Mouse (Mus musculus): ENCODE data around the gene Ttll5. TPM values are rescaled to one million over a fixed set of nuclear protein-coding genes. Genes with fewer than 3 reads are reported as not detected.

The Ttll5 gene
- polyA plus RNA-seq, 1 experiment = 88.4 TPM

- Histone ChIP-seq H3K4me3 (replicated peaks; ENCODE audit: insufficient read depth, low read depth, low read length) (no peak overlapping the region), H3K27ac (ENCODE audit: insufficient read depth, low read length) (no peak overlapping the region), H3K27me3 (ENCODE audit: control insufficient read depth, insufficient read depth, low read length) (no peaks in the 10 kb centered on the region), H3K4me1 (ENCODE audit: control insufficient read depth, insufficient read depth, low read length) (no peaks in the 10 kb centered on the region)
- no peak for DNase-seq
- WGBS = 89% methylated on average over 6 of the region's 6 CpGs
- TF ChIP-seq POLR2A (IDR thresholded peaks at IDR 0.05; ENCODE audit: borderline replicate concordance, insufficient read depth, low read length) = no peak
- no peak for TF ChIP-seq CTCF (IDR thresholded peaks at IDR 0.05; ENCODE audit: borderline replicate concordance, insufficient read depth, low read depth, low read length)
Measured at GRCm38 (mm10) chr12:85903986-85904385, 79.5 kb downstream of the Ttll5 start.

- WGBS = 95% methylated on average over 2 of the region's 2 CpGs
- Histone ChIP-seq H3K27me3 (ENCODE audit: control insufficient read depth, insufficient read depth, low read length) (no peaks in the 10 kb centered on the region), H3K4me3 (replicated peaks; ENCODE audit: insufficient read depth, low read depth, low read length) (no peak overlapping the region), H3K4me1 (ENCODE audit: control insufficient read depth, insufficient read depth, low read length) (no peaks in the 10 kb centered on the region), H3K27ac (ENCODE audit: insufficient read depth, low read length) (no peak overlapping the region)
- TF ChIP-seq CTCF (IDR thresholded peaks at IDR 0.05; ENCODE audit: borderline replicate concordance, insufficient read depth, low read depth, low read length) (no peak), POLR2A (IDR thresholded peaks at IDR 0.05; ENCODE audit: borderline replicate concordance, insufficient read depth, low read length) (no peak)
- DNase-seq = no peak
Measured at GRCm38 (mm10) chr12:85905666-85906065, 81.2 kb downstream of the Ttll5 start.

- Histone ChIP-seq H3K27me3 (ENCODE audit: control insufficient read depth, insufficient read depth, low read length) (no peaks in the 10 kb centered on the region), H3K4me1 (ENCODE audit: control insufficient read depth, insufficient read depth, low read length) (no peaks in the 10 kb centered on the region), H3K27ac (ENCODE audit: insufficient read depth, low read length) (no peak overlapping the region), H3K4me3 (replicated peaks; ENCODE audit: insufficient read depth, low read depth, low read length) (no peak overlapping the region)
- 59% methylated on average over 3 of the region's 3 CpGs for WGBS
- TF ChIP-seq CTCF (IDR thresholded peaks at IDR 0.05; ENCODE audit: borderline replicate concordance, insufficient read depth, low read depth, low read length) (no peak), POLR2A (IDR thresholded peaks at IDR 0.05; ENCODE audit: borderline replicate concordance, insufficient read depth, low read length) (no peak)
- DNase-seq = no peak
Measured at GRCm38 (mm10) chr12:85907896-85908295, 83.4 kb downstream of the Ttll5 start.

- no peaks in the 10 kb centered on the region for H3K4me1 ChIP-seq (ENCODE audit: control insufficient read depth, insufficient read depth, low read length)
- H3K27me3 ChIP-seq (ENCODE audit: control insufficient read depth, insufficient read depth, low read length) = no peaks in the 10 kb centered on the region
- no peak for DNase-seq
- no peak overlapping the region for H3K27ac ChIP-seq (ENCODE audit: insufficient read depth, low read length)
- TF ChIP-seq CTCF (IDR thresholded peaks at IDR 0.05; ENCODE audit: borderline replicate concordance, insufficient read depth, low read depth, low read length) (no peak), POLR2A (IDR thresholded peaks at IDR 0.05; ENCODE audit: borderline replicate concordance, insufficient read depth, low read length) (no peak)
- H3K4me3 ChIP-seq (replicated peaks; ENCODE audit: insufficient read depth, low read depth, low read length) = no peak overlapping the region
- WGBS = 77% methylated on average over 6 of the region's 6 CpGs
Measured at GRCm38 (mm10) chr12:85910811-85911210, 86.4 kb downstream of the Ttll5 start.

GRCm38 (mm10) chr12:85912712-85913504, 88.4 kb downstream of the Ttll5 start:
- Histone ChIP-seq H3K4me3 (replicated peaks; ENCODE audit: insufficient read depth, low read depth, low read length) (no peak overlapping the region), H3K27me3 (ENCODE audit: control insufficient read depth, insufficient read depth, low read length) (no peaks in the 10 kb centered on the region), H3K4me1 (ENCODE audit: control insufficient read depth, insufficient read depth, low read length) (no peaks in the 10 kb centered on the region), H3K27ac (ENCODE audit: insufficient read depth, low read length) (no peak overlapping the region)
- WGBS = 94% methylated on average over 13 of the region's 13 CpGs
- TF ChIP-seq CTCF (IDR thresholded peaks at IDR 0.05; ENCODE audit: borderline replicate concordance, insufficient read depth, low read depth, low read length) (no peak), POLR2A (IDR thresholded peaks at IDR 0.05; ENCODE audit: borderline replicate concordance, insufficient read depth, low read length) (no peak)
- DNase-seq = no peak

- Histone ChIP-seq H3K27ac (ENCODE audit: insufficient read depth, low read length) (no peak overlapping the region), H3K4me1 (ENCODE audit: control insufficient read depth, insufficient read depth, low read length) (no peaks in the 10 kb centered on the region), H3K4me3 (replicated peaks; ENCODE audit: insufficient read depth, low read depth, low read length) (no peak overlapping the region), H3K27me3 (ENCODE audit: control insufficient read depth, insufficient read depth, low read length) (no peaks in the 10 kb centered on the region)
- DNase-seq = no peak
- WGBS = 64% methylated on average over 4 of the region's 4 CpGs
- TF ChIP-seq CTCF (IDR thresholded peaks at IDR 0.05; ENCODE audit: borderline replicate concordance, insufficient read depth, low read depth, low read length) (no peak), POLR2A (IDR thresholded peaks at IDR 0.05; ENCODE audit: borderline replicate concordance, insufficient read depth, low read length) (no peak)
Measured at GRCm38 (mm10) chr12:85926897-85927296, 102.4 kb downstream of the Ttll5 start.

- Histone ChIP-seq H3K27ac (ENCODE audit: insufficient read depth, low read length) (no peak overlapping the region), H3K4me1 (ENCODE audit: control insufficient read depth, insufficient read depth, low read length) (no peaks in the 10 kb centered on the region), H3K4me3 (replicated peaks; ENCODE audit: insufficient read depth, low read depth, low read length) (no peak overlapping the region), H3K27me3 (ENCODE audit: control insufficient read depth, insufficient read depth, low read length) (no peaks in the 10 kb centered on the region)
- TF ChIP-seq CTCF (IDR thresholded peaks at IDR 0.05; ENCODE audit: borderline replicate concordance, insufficient read depth, low read depth, low read length) (no peak), POLR2A (IDR thresholded peaks at IDR 0.05; ENCODE audit: borderline replicate concordance, insufficient read depth, low read length) (no peak)
- 86% methylated on average over 10 of the region's 10 CpGs for WGBS
- no peak for DNase-seq
Measured at GRCm38 (mm10) chr12:85928513-85928912, 104.1 kb downstream of the Ttll5 start.

- WGBS = 66% methylated on average over 4 of the region's 4 CpGs
- no peak for TF ChIP-seq CTCF (IDR thresholded peaks at IDR 0.05; ENCODE audit: borderline replicate concordance, insufficient read depth, low read depth, low read length)
- TF ChIP-seq POLR2A (IDR thresholded peaks at IDR 0.05; ENCODE audit: borderline replicate concordance, insufficient read depth, low read length) = no peak
- Histone ChIP-seq H3K4me3 (replicated peaks; ENCODE audit: insufficient read depth, low read depth, low read length) (no peak overlapping the region), H3K27me3 (ENCODE audit: control insufficient read depth, insufficient read depth, low read length) (no peaks in the 10 kb centered on the region), H3K4me1 (ENCODE audit: control insufficient read depth, insufficient read depth, low read length) (no peaks in the 10 kb centered on the region), H3K27ac (ENCODE audit: insufficient read depth, low read length) (no peak overlapping the region)
- DNase-seq = no peak
Measured at GRCm38 (mm10) chr12:85929711-85930110, 105.3 kb downstream of the Ttll5 start.

Measured in cerebellum, adult 2 months (tissue).